In the genomic region with DNA sequence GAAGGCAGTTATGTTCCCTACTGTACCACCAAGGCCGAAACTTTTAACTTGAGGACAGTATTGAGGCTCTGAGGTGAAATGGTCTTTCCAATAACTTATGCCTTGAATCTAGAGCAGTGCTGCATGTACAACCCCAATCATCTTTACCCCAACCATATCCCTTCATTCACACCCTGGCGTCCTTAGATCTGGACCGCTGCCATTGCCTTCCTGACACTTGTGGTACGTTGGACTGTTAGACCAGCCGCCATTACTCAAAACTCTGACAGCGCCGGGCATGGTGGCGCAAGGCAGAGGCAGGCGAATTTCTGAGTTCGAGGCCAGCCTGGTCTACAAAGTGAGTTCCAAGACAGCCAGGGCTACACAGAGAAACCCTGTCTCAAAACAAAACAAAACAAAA, we compare ENCODE assay signal across 10 mouse cellular contexts.
DNase-seq lines count a peak whose midpoint lies in the region; ATAC-seq and TF ChIP-seq lines count a peak whose summit lies in the region.
"Had no signal": no experiment of that assay in that cellular context is flagged by ENCODE, and none has a peak within 500 bp of the region (broad histone marks: within the 10 kb centered on the region; RNA-seq: fewer than 3 reads in every experiment).

No protein-coding gene starts in this region.

- ATAC-seq in kidney, embryonic 15.5 days (replicated peaks; ENCODE audit: low FRiP score): no peak
- no peak for ATAC-seq in embryonic facial prominence, embryonic 13.5 days (ENCODE audit: insufficient number of reproducible peaks, insufficient read depth, low FRiP score, low TSS enrichment, low read depth)
- ATAC-seq in hindbrain, postnatal 0 days: no peak
- no peak for ATAC-seq in inflammation-experienced regulatory T-cells, adult 6 months

- no peak for TF ChIP-seq RAD21 in CH12.LX (IDR thresholded peaks at IDR 0.05; ENCODE audit: low read depth, low read length)

- peak overlapping the region; percentile 93 for H3K4me2 ChIP-seq in kidney, embryonic 15.5 days
- peak overlapping the region; percentile 98 for H3K4me2 ChIP-seq in CH12.LX (ENCODE audit: insufficient read depth, low read depth, poor library complexity, severe bottlenecking)
- peak overlapping the region; percentile 85 for H3K4me2 ChIP-seq in embryonic facial prominence, embryonic 13.5 days
- H3K4me2 ChIP-seq in hindbrain, postnatal 0 days (ENCODE audit: low read depth, low read length): peak overlapping the region; percentile 91

- no peak overlapping the region for H3K27ac ChIP-seq in kidney, embryonic 15.5 days
- H3K27ac ChIP-seq in CH12.LX (ENCODE audit: insufficient read depth, low read depth): no peak overlapping the region
- H3K27ac ChIP-seq in embryonic facial prominence, embryonic 13.5 days: no peak overlapping the region
- no peak overlapping the region for H3K27ac ChIP-seq in hindbrain, postnatal 0 days

- no peak for TF ChIP-seq EP300 in CH12.LX (IDR thresholded peaks at IDR 0.05; ENCODE audit: low read length)

- whole genome bisulfite sequencing in kidney, embryonic 15.5 days: 92% methylated on average over 10 of the region's 10 CpGs
- WGBS in embryonic facial prominence, embryonic 13.5 days: 96% methylated on average over 10 of the region's 10 CpGs
- WGBS in hindbrain, postnatal 0 days: 85% methylated on average over 10 of the region's 10 CpGs

- dilution Hi-C loops in CH12.LX (cut with MboI; ENCODE audit: extremely low pct_ligation_motif_present, extremely low pct_unique_long_range_greater_than_20kb, low sequenced_read_pairs): no loop called here

- no peaks in the 10 kb centered on the region for H3K9me3 ChIP-seq in kidney, embryonic 15.5 days (replicated peaks)
- no peaks in the 10 kb centered on the region for H3K9me3 ChIP-seq in CH12.LX (replicated peaks; ENCODE audit: low read length)
- H3K9me3 ChIP-seq in embryonic facial prominence, embryonic 13.5 days: no peaks in the 10 kb centered on the region
- no peaks in the 10 kb centered on the region for H3K9me3 ChIP-seq in hindbrain, postnatal 0 days (ENCODE audit: low read length)
- H3K9me3 ChIP-seq: G1E; megakaryocyte, embryonic 14.5 days had no signal

- no peak overlapping the region for H3K4me3 ChIP-seq in kidney, embryonic 15.5 days (replicated peaks)
- H3K4me3 ChIP-seq in CH12.LX (replicated peaks in 1 of 3; ENCODE audit: low read depth in 2 of 3, low read length in 2 of 3, poor library complexity in 1 of 3): peak overlapping the region in 2 of 3 experiments; percentile 13 to 74
- H3K4me3 ChIP-seq in embryonic facial prominence, embryonic 13.5 days: 0 out of 2 replicates have a peak overlapping the region, but pooled peaks have one; percentile 83
- H3K4me3 ChIP-seq in hindbrain, postnatal 0 days (ENCODE audit: low read length): peak overlapping the region; percentile 62

- DNase-seq in kidney, postnatal 14 days: no peak
- DNase-seq in CH12.LX (ENCODE audit: extremely low read depth): no peak
- no peak for DNase-seq in hindbrain, postnatal 0 days (ENCODE audit: low spot score)
- DNase-seq in urinary bladder, adult 18-20 months (ENCODE audit: low spot score in 2 of 2): no peak
- DNase-seq in cerebellum, adult 9-11 months: no peak

- TF ChIP-seq CTCF in CH12.LX (conservative IDR thresholded peaks at IDR 0.05 in 1 of 2, IDR thresholded peaks at IDR 0.05 in 1 of 2; ENCODE audit: low read depth in 2 of 2, low read length in 2 of 2): no peak
- no peak for TF ChIP-seq CTCF in hindbrain, postnatal 0 days (IDR thresholded peaks at IDR 0.05; ENCODE audit: low read depth)

- no peak for TF ChIP-seq POLR2A in CH12.LX (IDR thresholded peaks at IDR 0.05; ENCODE audit: low read depth, low read length)

- H3K4me1 ChIP-seq in kidney, embryonic 15.5 days: peaks cover 6% of the 10 kb centered on the region; the same call in 1 of the 2 replicates
- peaks cover 3 to 37% of the 10 kb centered on the region in 2 experiments for H3K4me1 ChIP-seq in CH12.LX (ENCODE audit: control insufficient read depth in 1 of 2, insufficient read depth in 2 of 2)
- 0 out of 2 replicates have a peak, but pooled peaks cover 7% of the 10 kb centered on the region for H3K4me1 ChIP-seq in embryonic facial prominence, embryonic 13.5 days
- H3K4me1 ChIP-seq in hindbrain, postnatal 0 days (ENCODE audit: insufficient read depth, low read length): peaks cover 5% of the 10 kb centered on the region; the same call in 1 of the 2 replicates

- H3K79me2 ChIP-seq in CH12.LX (replicated peaks; ENCODE audit: control insufficient read depth, extremely low read depth, insufficient read depth, poor library complexity, severe bottlenecking): no peaks in the 10 kb centered on the region

- no peak overlapping the region for H3K9ac ChIP-seq in kidney, embryonic 15.5 days
- peak overlapping the region; percentile 61 for H3K9ac ChIP-seq in CH12.LX (ENCODE audit: insufficient read depth, low read depth)
- H3K9ac ChIP-seq in embryonic facial prominence, embryonic 13.5 days: no peak overlapping the region
- H3K9ac ChIP-seq in hindbrain, postnatal 0 days (replicated peaks; ENCODE audit: low read length): no peak overlapping the region

- in situ Hi-C loops in CH12.LX (cut with MboI; ENCODE audit: low pct_ligation_motif_present, low pct_unique_long_range_greater_than_20kb, low sequenced_read_pairs): no loop called here

- no peaks in the 10 kb centered on the region for H3K36me3 ChIP-seq in kidney, embryonic 15.5 days
- H3K36me3 ChIP-seq in CH12.LX (replicated peaks in 1 of 2; ENCODE audit: control insufficient read depth in 1 of 2, insufficient read depth in 1 of 2, low read length in 1 of 2): no peaks in the 10 kb centered on the region
- no peaks in the 10 kb centered on the region for H3K36me3 ChIP-seq in embryonic facial prominence, embryonic 13.5 days
- H3K36me3 ChIP-seq in hindbrain, postnatal 0 days (ENCODE audit: insufficient read depth, low read length): no peaks in the 10 kb centered on the region
- H3K36me3 ChIP-seq: G1E had no signal

- H3K27me3 ChIP-seq in kidney, embryonic 15.5 days: no peaks in the 10 kb centered on the region
- H3K27me3 ChIP-seq in CH12.LX (replicated peaks): no peaks in the 10 kb centered on the region
- no peaks in the 10 kb centered on the region for H3K27me3 ChIP-seq in embryonic facial prominence, embryonic 13.5 days
- H3K27me3 ChIP-seq in hindbrain, postnatal 0 days (ENCODE audit: insufficient read depth, low read length): no peaks in the 10 kb centered on the region
- H3K27me3 ChIP-seq: megakaryocyte, embryonic 14.5 days had no signal

TF ChIP-seq in CH12.LX, 34 proteins besides CTCF, POLR2A, EP300 and RAD21:
- TF ChIP-seq MAFK (IDR thresholded peaks at IDR 0.05; ENCODE audit: insufficient replicate concordance, low read length) (0 out of 2 replicates have a peak, but pooled peaks have one; percentile 11), IRF4 (IDR thresholded peaks at IDR 0.05; ENCODE audit: low read depth, low read length) (no peak), ELF1 (IDR thresholded peaks at IDR 0.05; ENCODE audit: low read depth, low read length) (no peak)
